Mouse (Mus musculus): Measurements from ENCODE around the gene Ccdc17.

DNA sequence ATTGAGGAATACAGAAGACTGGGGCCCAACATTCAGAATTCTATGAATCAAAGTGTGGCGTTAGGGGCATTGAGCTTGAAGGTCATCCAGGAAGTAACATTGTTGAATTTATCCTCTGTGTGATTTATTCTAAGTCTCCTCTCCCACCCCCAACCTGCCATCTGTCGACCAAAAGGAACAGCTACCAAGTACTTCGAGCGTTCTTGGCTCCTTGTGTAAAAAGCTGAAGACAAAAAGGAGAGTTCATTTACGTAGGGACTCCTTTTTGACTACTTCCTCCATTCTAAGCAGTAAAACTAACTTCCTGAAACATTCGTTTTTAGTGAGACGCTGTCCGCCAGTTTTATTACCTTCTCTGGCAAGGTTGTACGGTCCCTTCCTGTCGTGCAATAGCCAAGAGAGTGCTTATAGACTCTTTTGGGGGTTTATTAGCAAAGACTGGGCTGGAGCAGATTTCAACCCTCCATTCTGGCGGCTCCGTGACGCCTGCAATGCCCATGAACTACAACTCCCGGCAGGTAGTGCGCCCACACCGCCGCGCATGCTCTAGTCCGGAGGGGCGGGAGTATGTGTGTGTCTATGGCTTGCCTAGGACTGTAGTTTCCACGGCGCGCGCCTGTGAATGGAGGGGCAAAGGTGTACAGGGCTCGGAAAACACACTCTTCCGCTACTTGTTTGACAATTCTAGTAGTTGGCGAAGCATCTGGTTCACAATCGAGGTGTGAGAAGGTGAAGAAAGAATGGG, 39.7 kb upstream of the Ccdc17 start:
- TF ChIP-seq POLR2A (IDR thresholded peaks at IDR 0.05; ENCODE audit: insufficient read depth, low read depth, low read length) = peak; percentile 96
- no peak for TF ChIP-seq CTCF (IDR thresholded peaks at IDR 0.05)

Measured in heart, adult 2 months (tissue).